Comparison of ENCODE assay signal across 12 mouse cellular contexts in genomic region chr2:124684481-124684901, GRCm38 (mm10).
DNase-seq lines count a peak whose midpoint lies in the region; ATAC-seq and TF ChIP-seq lines count a peak whose summit lies in the region.
"Had no signal": no experiment of that assay in that cellular context is flagged by ENCODE, and none has a peak within 500 bp of the region (broad histone marks: within the 10 kb centered on the region; RNA-seq: fewer than 3 reads in every experiment).

No protein-coding gene starts in this region.

- TF ChIP-seq POLR2A in embryonic fibroblast, embryonic 13.5 days (IDR thresholded peaks at IDR 0.05; ENCODE audit: low read depth, low read length): no peak

- ATAC-seq in liver, embryonic 15.5 days (ENCODE audit: insufficient read depth): peak; percentile 54
- no peak for ATAC-seq in forebrain, embryonic 16.5 days

- H3K4me3 ChIP-seq in C2C12 (ENCODE audit: insufficient read depth, poor library complexity, severe bottlenecking): no peak overlapping the region
- H3K4me3 ChIP-seq in embryonic fibroblast, embryonic 13.5 days (ENCODE audit: insufficient read depth, low read length): no peak overlapping the region
- H3K4me3 ChIP-seq in liver, embryonic 15.5 days (replicated peaks): no peak overlapping the region
- no peak overlapping the region for H3K4me3 ChIP-seq in forebrain, embryonic 16.5 days (replicated peaks; ENCODE audit: low read length)
- H3K4me3 ChIP-seq: limb, embryonic 12.5 days had no signal

- no peaks in the 10 kb centered on the region for H3K79me2 ChIP-seq in C2C12 (ENCODE audit: control insufficient read depth, insufficient read depth)

- H3K79me3 ChIP-seq in C2C12 (ENCODE audit: low read depth): no peaks in the 10 kb centered on the region

- no peak overlapping the region for H3K4me2 ChIP-seq in liver, embryonic 15.5 days
- no peak overlapping the region for H3K4me2 ChIP-seq in forebrain, embryonic 16.5 days (ENCODE audit: low read length)
- H3K4me2 ChIP-seq: limb, embryonic 12.5 days had no signal

- H3K27me3 ChIP-seq in C2C12 (ENCODE audit: control insufficient read depth, insufficient read depth, insufficient read length): no peaks in the 10 kb centered on the region
- no peaks in the 10 kb centered on the region for H3K27me3 ChIP-seq in liver, embryonic 15.5 days
- H3K27me3 ChIP-seq in forebrain, embryonic 16.5 days (replicated peaks; ENCODE audit: control insufficient read depth, insufficient read depth, low read length): no peaks in the 10 kb centered on the region
- H3K27me3 ChIP-seq: limb, embryonic 12.5 days had no signal

- no peak overlapping the region for H3ac ChIP-seq in C2C12 (ENCODE audit: control insufficient read depth, insufficient read length, low read depth)

- H3K9me3 ChIP-seq in liver, embryonic 15.5 days (replicated peaks): no peaks in the 10 kb centered on the region
- H3K9me3 ChIP-seq in forebrain, embryonic 16.5 days (ENCODE audit: control insufficient read depth, low read length): no peaks in the 10 kb centered on the region
- H3K9me3 ChIP-seq: limb, embryonic 12.5 days had no signal

- H3K9ac ChIP-seq in liver, embryonic 15.5 days: no peak overlapping the region
- no peak overlapping the region for H3K9ac ChIP-seq in forebrain, embryonic 16.5 days (replicated peaks; ENCODE audit: low read depth, low read length)
- H3K9ac ChIP-seq: limb, embryonic 12.5 days had no signal

- 35% methylated on average over 5 of the region's 5 CpGs for WGBS in liver, embryonic 15.5 days (ENCODE audit: insufficient replicate concordance)
- WGBS in forebrain, embryonic 16.5 days: 87% methylated on average over 5 of the region's 5 CpGs

- no peaks in the 10 kb centered on the region for H3K36me3 ChIP-seq in C2C12 (ENCODE audit: control insufficient read depth, insufficient read depth)
- H3K36me3 ChIP-seq in liver, embryonic 15.5 days (replicated peaks): no peaks in the 10 kb centered on the region
- H3K36me3 ChIP-seq in forebrain, embryonic 16.5 days (ENCODE audit: control insufficient read depth, insufficient read depth): no peaks in the 10 kb centered on the region
- H3K36me3 ChIP-seq: limb, embryonic 12.5 days had no signal

- TF ChIP-seq CTCF in C2C12 (IDR thresholded peaks at IDR 0.05; ENCODE audit: control insufficient read depth, insufficient read depth, insufficient read length): no peak
- no peak for TF ChIP-seq CTCF in embryonic fibroblast, embryonic 13.5 days (IDR thresholded peaks at IDR 0.05; ENCODE audit: borderline replicate concordance, insufficient read depth, low read length)

- H3K27ac ChIP-seq in embryonic fibroblast, embryonic 13.5 days (ENCODE audit: insufficient read depth, low read length): peak overlapping the region; percentile 28
- no peak overlapping the region for H3K27ac ChIP-seq in liver, embryonic 15.5 days (replicated peaks)
- H3K27ac ChIP-seq in forebrain, embryonic 16.5 days (ENCODE audit: low read length): no peak overlapping the region
- H3K27ac ChIP-seq: limb, embryonic 12.5 days had no signal

- 0 out of 2 replicates have a peak, but pooled peaks cover 2% of the 10 kb centered on the region for H3K4me1 ChIP-seq in embryonic fibroblast, embryonic 13.5 days (ENCODE audit: control insufficient read depth, insufficient read depth, low read length)
- no peaks in the 10 kb centered on the region for H3K4me1 ChIP-seq in liver, embryonic 15.5 days (replicated peaks)
- no peaks in the 10 kb centered on the region for H3K4me1 ChIP-seq in forebrain, embryonic 16.5 days (replicated peaks; ENCODE audit: control insufficient read depth, insufficient read depth, low read length)
- H3K4me1 ChIP-seq: limb, embryonic 12.5 days had no signal

- peak; percentile 15 for DNase-seq in kidney, postnatal 14 days
- DNase-seq in kidney, adult 11 months: no peak
- no peak for DNase-seq in cerebellum, adult 11-12 months
- no peak for DNase-seq in thymus, postnatal 25 days
- DNase-seq: adrenal gland, adult 8-10 months; cerebellum, postnatal 14 days; thymus, adult 18-20 months had no signal

TF ChIP-seq in C2C12, 6 proteins besides CTCF, POLR2A, EP300 and RAD21:
- TF ChIP-seq MYOG (IDR thresholded peaks at IDR 0.05; ENCODE audit: control insufficient read depth, extremely low read depth, insufficient read length) (no peak), USF1 (IDR thresholded peaks at IDR 0.05; ENCODE audit: low read depth) (peak; percentile 60)
